Mouse (Mus musculus) midbrain, embryonic 14.5 days (tissue): Measurements from ENCODE around the gene Gm9945. TPM values are rescaled to one million over a fixed set of nuclear protein-coding genes. Genes with fewer than 3 reads are reported as not detected.

Experiments used
- ATAC-seq: fragments of 200-750 bp; cut with Nextera tagmentation; 2 replicates; pipeline ENCODE4 v1.8.0; 2017; ENCODE audit warnings: moderate number of reproducible peaks, moderate library complexity; ENCODE audit not compliant: low FRiP score, low TSS enrichment
- DNase-seq: peaks from one replicate; pipeline ENCODE4 v3.0.0-alpha.2; 2015
- H3K27ac ChIP-seq: fragments of 300-500 bp; sonication (generic); replicated peaks from 2 replicates; pipeline ENCODE4 v1.5.1; 2014; ENCODE audit warnings: mild to moderate bottlenecking, low read depth, low read length, moderate library complexity
- H3K27me3 ChIP-seq: fragments of 300-500 bp; sonication (generic); 2 replicates; pipeline ENCODE4 v1.6.1; 2014; ENCODE audit warnings: low read length, control low read depth, mixed read lengths; ENCODE audit not compliant: control insufficient read depth, insufficient read depth
- H3K36me3 ChIP-seq: fragments of 300-500 bp; sonication (generic); 2 replicates; pipeline ENCODE4 v1.6.1; 2014; ENCODE audit warnings: low read length, control low read depth; ENCODE audit not compliant: control insufficient read depth, insufficient read depth
- H3K4me1 ChIP-seq: fragments of 300-500 bp; sonication (generic); 2 replicates; pipeline ENCODE4 v1.6.1; 2014; ENCODE audit warnings: mild to moderate bottlenecking, antibody characterized with exemption, low read length, control low read depth; ENCODE audit not compliant: control insufficient read depth, insufficient read depth
- H3K4me2 ChIP-seq: fragments of 300-500 bp; sonication (generic); 2 replicates; pipeline ENCODE4 v1.6.1; 2014; ENCODE audit warnings: mild to moderate bottlenecking, low read length, moderate library complexity
- H3K4me3 ChIP-seq: fragments of 300-500 bp; sonication (generic); replicated peaks from 2 replicates; pipeline ENCODE4 v1.5.1; 2014; ENCODE audit warnings: low read depth, low read length
- H3K9ac ChIP-seq: fragments of 300-500 bp; sonication (generic); replicated peaks from 2 replicates; pipeline ENCODE4 v1.6.1; 2014; ENCODE audit warnings: mild to moderate bottlenecking, low read length, moderate library complexity
- H3K9me3 ChIP-seq: fragments of 300-500 bp; sonication (generic); 2 replicates; pipeline ENCODE4 v1.6.1; 2016; ENCODE audit warnings: low read length, control low read depth, mixed read lengths; ENCODE audit not compliant: control insufficient read depth
- WGBS: fragments of 180-500 bp; shearing (Covaris S2); extraction: QIAGEN DNeasy Blood & Tissue Kit; methylation state at CpG from one replicate; pipeline ENCODE4 v1.1.7; 2014; 5-methylcytosine and 5-hydroxymethylcytosine counted together
- polyA plus RNA-seq: library from polyadenylated mRNA; unstranded; fragments of >200 nt; fragmentation: Nextera tagmentation; extraction: Ambion mirVana; gene quantifications from 2 replicates; pipeline ENCODE4 v1.2.1, GENCODE M21; 2014

Gene Gm9945
- polyA plus RNA-seq, 1 experiment from 2014 or later, result not detected

- Histone ChIP-seq H3K27me3 (peaks cover 36% of the 10 kb centered on the region), H3K4me3 (peak within 1 kb of the TSS; percentile 39), H3K9ac (peak within 1 kb of the TSS; percentile 52), H3K9me3 (no peaks in the 10 kb centered on the region), H3K4me1 (0 out of 2 replicates have a peak, but pooled peaks cover 3% of the 10 kb centered on the region), H3K36me3 (no peaks in the 10 kb centered on the region), H3K27ac (no peak within 1 kb of the TSS), H3K4me2 (peak within 1 kb of the TSS; percentile 75)
- ATAC-seq (peak; percentile 20; the same call in 1 of the 2 replicates), DNase-seq (peak; percentile 63)
- 4% methylated on average over 42 of the region's 42 CpGs for WGBS
Observed at GRCm38 (mm10) chr11:53456474-53457371, 23.2 kb upstream of the Gm9945 start, which contains the start of the genes Gm10447 and Shroom1. Gene Gm10447 (minus strand): TSS chr11:53457110. Gene Shroom1 (plus strand): TSS chr11:53457205.

GRCm38 (mm10) chr11:53457372-53457954 is 22.5 kb upstream of the Gm9945 start:
- H3K4me2 ChIP-seq, result peak overlapping the region; percentile 75
- DNase-seq, result peak; percentile 4
- 6% methylated on average over 29 of the region's 29 CpGs for WGBS

GRCm38 (mm10) chr11:53458996-53459395 is 21.0 kb upstream of the Gm9945 start:
- 49% methylated on average over 3 of the region's 3 CpGs for WGBS
- H3K4me2 ChIP-seq, result no peak overlapping the region

More at GRCm38 (mm10) chr11:53457372-53457954, 22.5 kb upstream of the Gm9945 start:
- H3K9ac ChIP-seq, result peak overlapping the region; percentile 52
- no peak overlapping the region for H3K27ac ChIP-seq
- 0 out of 2 replicates have a peak, but pooled peaks cover 3% of the 10 kb centered on the region for H3K4me1 ChIP-seq
- ATAC-seq, result no peak; the same call in 1 of the 2 replicates
- H3K36me3 ChIP-seq, result no peaks in the 10 kb centered on the region
- H3K4me3 ChIP-seq, result peak overlapping the region; percentile 39
- no peaks in the 10 kb centered on the region for H3K9me3 ChIP-seq
- peaks cover 43% of the 10 kb centered on the region for H3K27me3 ChIP-seq

GRCm38 (mm10) chr11:53460192-53460591 is 19.8 kb upstream of the Gm9945 start:
- Histone ChIP-seq H3K4me3 (no peak overlapping the region), H3K4me2 (no peak overlapping the region), H3K9me3 (no peaks in the 10 kb centered on the region), H3K36me3 (no peaks in the 10 kb centered on the region), H3K9ac (no peak overlapping the region), H3K4me1 (0 out of 2 replicates have a peak, but pooled peaks cover 8% of the 10 kb centered on the region), H3K27me3 (peaks cover 70% of the 10 kb centered on the region), H3K27ac (no peak overlapping the region)
- DNase-seq, result no peak
- WGBS, result 87% methylated on average over 3 of the region's 3 CpGs
- ATAC-seq, result no peak

More at GRCm38 (mm10) chr11:53458996-53459395, 21.0 kb upstream of the Gm9945 start:
- ATAC-seq (no peak), DNase-seq (no peak)
- peaks cover 58% of the 10 kb centered on the region for H3K27me3 ChIP-seq
- H3K9ac ChIP-seq, result no peak overlapping the region
- H3K9me3 ChIP-seq, result no peaks in the 10 kb centered on the region
- H3K27ac ChIP-seq, result no peak overlapping the region
- no peaks in the 10 kb centered on the region for H3K36me3 ChIP-seq
- 0 out of 2 replicates have a peak, but pooled peaks cover 7% of the 10 kb centered on the region for H3K4me1 ChIP-seq
- H3K4me3 ChIP-seq, result no peak overlapping the region

- Histone ChIP-seq H3K4me2 (no peak overlapping the region), H3K9ac (no peak overlapping the region), H3K27ac (no peak overlapping the region), H3K27me3 (peaks cover 76% of the 10 kb centered on the region), H3K4me1 (0 out of 2 replicates have a peak, but pooled peaks cover 11% of the 10 kb centered on the region), H3K4me3 (no peak overlapping the region), H3K36me3 (no peaks in the 10 kb centered on the region), H3K9me3 (no peaks in the 10 kb centered on the region)
- WGBS, result 26% methylated on average over 5 of the region's 5 CpGs
- DNase-seq (no peak), ATAC-seq (no peak)
Observed at GRCm38 (mm10) chr11:53461727-53462126, 18.2 kb upstream of the Gm9945 start.

GRCm38 (mm10) chr11:53463551-53464424 is 16.2 kb upstream of the Gm9945 start:
- Histone ChIP-seq H3K4me1 (0 out of 2 replicates have a peak, but pooled peaks cover 8% of the 10 kb centered on the region), H3K4me2 (peak overlapping the region; percentile 74), H3K27me3 (peaks cover 69% of the 10 kb centered on the region), H3K27ac (no peak overlapping the region), H3K36me3 (no peaks in the 10 kb centered on the region), H3K9me3 (no peaks in the 10 kb centered on the region), H3K4me3 (peak overlapping the region; percentile 39), H3K9ac (peak overlapping the region; percentile 36; the same call in 1 of the 2 replicates)
- WGBS, result 7% methylated on average over 55 of the region's 55 CpGs
- ATAC-seq, result no peak
- DNase-seq, result peak; percentile 71

- no peak; the same call in 1 of the 2 replicates for ATAC-seq
- peak overlapping the region; percentile 53 for H3K4me2 ChIP-seq
- DNase-seq, result peak; percentile 88
- H3K4me3 ChIP-seq, result peak overlapping the region; percentile 28
- no peaks in the 10 kb centered on the region for H3K9me3 ChIP-seq
- 5% methylated on average over 40 of the region's 40 CpGs for WGBS
- peaks cover 16% of the 10 kb centered on the region; the same call in 1 of the 2 replicates for H3K4me1 ChIP-seq
- no peak overlapping the region for H3K27ac ChIP-seq
- H3K9ac ChIP-seq, result peak overlapping the region; percentile 34; the same call in 1 of the 2 replicates
- H3K27me3 ChIP-seq, result peaks cover 69% of the 10 kb centered on the region
- no peaks in the 10 kb centered on the region for H3K36me3 ChIP-seq
Observed at GRCm38 (mm10) chr11:53466231-53466971, 13.6 kb upstream of the Gm9945 start.
